Mouse (Mus musculus) cerebellum, adult 2 months (tissue): Measurements from ENCODE around the gene Rbm33.

ENCODE experiments used
- CTCF ChIP-seq: fragments of 200-500 bp; IDR thresholded peaks from 2 replicates; pipeline ENCODE4 v1.5.1; 2011; ENCODE audit warnings: low read depth, mild to moderate bottlenecking, control low read depth, low read length, moderate library complexity, borderline replicate concordance; ENCODE audit not compliant: insufficient read depth
- POLR2A ChIP-seq: fragments of 200-500 bp; IDR thresholded peaks from 2 replicates; pipeline ENCODE4 v1.6.1; 2011; ENCODE audit warnings: low read length, control low read depth, borderline replicate concordance; ENCODE audit not compliant: insufficient read depth

- TF ChIP-seq CTCF, result no peak
- TF ChIP-seq POLR2A, result no peak
These were observed 101.8 kb downstream of the Rbm33 start for GRCm38 (mm10) chr5:28418734-28419133.
